ENCODE assay signal across 15 mouse cellular contexts in genomic region chr4:152072655-152073054, GRCm38 (mm10). TPM values are rescaled to one million over a fixed set of nuclear protein-coding genes. Genes with fewer than 3 reads are reported as not detected.
DNase-seq lines count a peak whose midpoint lies in the region; ATAC-seq and TF ChIP-seq lines count a peak whose summit lies in the region.
"Had no signal": no experiment of that assay in that cellular context is flagged by ENCODE, and none has a peak within 500 bp of the region (broad histone marks: within the 10 kb centered on the region; RNA-seq: fewer than 3 reads in every experiment).

No protein-coding gene starts in this region.

- H3K9ac ChIP-seq in heart, embryonic 12.5 days = 0 out of 2 replicates have a peak overlapping the region, but pooled peaks have one; percentile 15
- H3K9ac ChIP-seq in lung, embryonic 14.5 days = no peak overlapping the region
- H3K9ac ChIP-seq in hindbrain, embryonic 15.5 days = no peak overlapping the region
- H3K9ac ChIP-seq: forebrain, postnatal 0 days; heart, embryonic 15.5 days; limb, embryonic 12.5 days had no signal

- no peaks in the 10 kb centered on the region for H3K36me3 ChIP-seq in heart, embryonic 12.5 days
- no peaks in the 10 kb centered on the region for H3K36me3 ChIP-seq in lung, embryonic 14.5 days (ENCODE audit: insufficient read depth)
- no peaks in the 10 kb centered on the region for H3K36me3 ChIP-seq in hindbrain, embryonic 15.5 days
- H3K36me3 ChIP-seq: heart, embryonic 15.5 days; limb, embryonic 12.5 days had no signal

- H3K4me2 ChIP-seq in heart, embryonic 12.5 days = no peak overlapping the region
- H3K4me2 ChIP-seq in lung, embryonic 14.5 days = no peak overlapping the region
- 0 out of 2 replicates have a peak overlapping the region, but pooled peaks have one; percentile 3 for H3K4me2 ChIP-seq in hindbrain, embryonic 15.5 days
- H3K4me2 ChIP-seq: heart, embryonic 15.5 days; limb, embryonic 12.5 days had no signal

- no peak overlapping the region for H3K27ac ChIP-seq in heart, embryonic 12.5 days (ENCODE audit: poor library complexity, severe bottlenecking)
- peak overlapping the region; percentile 24; the same call in 1 of the 2 replicates for H3K27ac ChIP-seq in lung, embryonic 14.5 days (ENCODE audit: low read depth)
- peak overlapping the region; percentile 32 for H3K27ac ChIP-seq in hindbrain, embryonic 15.5 days (replicated peaks)
- H3K27ac ChIP-seq: heart, embryonic 15.5 days; macrophage had no signal

- no peak for TF ChIP-seq CTCF in lung, embryonic 14.5 days (IDR thresholded peaks at IDR 0.05; ENCODE audit: low read depth)

- DNase-seq in heart, adult 18-20 months = no peak
- no peak for DNase-seq in lung, embryonic 14.5 days
- DNase-seq in lung, postnatal 14 days = no peak
- DNase-seq in MN1 (ENCODE audit: low spot score) = peak; percentile 42
- no peak for DNase-seq in left cerebral cortex, postnatal 10 days (ENCODE audit: extremely low spot score in 1 of 2, low spot score in 2 of 2)
- no peak for DNase-seq in cerebellum, adult 18-20 months
- DNase-seq: B cell, adult 2 months; kidney, adult 11 months had no signal

- H3K27me3 ChIP-seq in heart, embryonic 12.5 days (replicated peaks) = 0 out of 2 replicates have a peak, but pooled peaks cover under 1% of the 10 kb centered on the region
- H3K27me3 ChIP-seq in lung, embryonic 14.5 days (ENCODE audit: insufficient read depth, low read length) = no peaks in the 10 kb centered on the region
- H3K27me3 ChIP-seq in hindbrain, embryonic 15.5 days = no peaks in the 10 kb centered on the region
- H3K27me3 ChIP-seq: heart, embryonic 15.5 days; limb, embryonic 12.5 days had no signal

- H3K4me3 ChIP-seq in heart, embryonic 12.5 days = no peak overlapping the region
- no peak overlapping the region for H3K4me3 ChIP-seq in lung, embryonic 14.5 days (ENCODE audit: low read depth, low read length)
- no peak overlapping the region for H3K4me3 ChIP-seq in hindbrain, embryonic 15.5 days
- H3K4me3 ChIP-seq: heart, embryonic 15.5 days; limb, embryonic 12.5 days had no signal

- intact Hi-C loops in left cerebral cortex, postnatal 10 days (cut with DNase I) = no loop called here

- no peaks in the 10 kb centered on the region for H3K9me3 ChIP-seq in heart, embryonic 12.5 days (replicated peaks)
- H3K9me3 ChIP-seq in lung, embryonic 14.5 days (ENCODE audit: low read depth, low read length) = no peaks in the 10 kb centered on the region
- H3K9me3 ChIP-seq in hindbrain, embryonic 15.5 days = no peaks in the 10 kb centered on the region
- H3K9me3 ChIP-seq: heart, embryonic 15.5 days; limb, embryonic 12.5 days had no signal

- peaks cover 20% of the 10 kb centered on the region for H3K4me1 ChIP-seq in heart, embryonic 12.5 days (replicated peaks)
- H3K4me1 ChIP-seq in lung, embryonic 14.5 days (ENCODE audit: insufficient read depth) = peaks cover 6% of the 10 kb centered on the region
- H3K4me1 ChIP-seq in hindbrain, embryonic 15.5 days (replicated peaks) = peaks cover 11% of the 10 kb centered on the region

- no peak for ATAC-seq in heart, embryonic 12.5 days (ENCODE audit: insufficient number of reproducible peaks, low FRiP score)
- 0 out of 2 replicates have a peak, but pooled peaks have one; percentile 15 for ATAC-seq in lung, embryonic 14.5 days (ENCODE audit: insufficient read depth)
- 0 out of 2 replicates have a peak, but pooled peaks have one; percentile 24 for ATAC-seq in hindbrain, embryonic 15.5 days (ENCODE audit: low FRiP score, low read depth)
- ATAC-seq: forebrain, postnatal 0 days had no signal

- 67% methylated on average over 10 of the region's 10 CpGs for WGBS in heart, embryonic 12.5 days
- 58% methylated on average over 10 of the region's 10 CpGs for WGBS in lung, embryonic 14.5 days
- WGBS in hindbrain, embryonic 15.5 days = 58% methylated on average over 10 of the region's 10 CpGs

RNA-seq across cellular contexts. Expression of gene Plekhg5, which starts 0.4 kb away (rescaled TPM):
- 13.6 and 14.1 TPM in 2 replicates for polyA plus RNA-seq in heart, embryonic 12.5 days (2016; fragmentation: Nextera tagmentation; extraction: Ambion mirVana)
- total RNA-seq in heart, adult 18-20 months (2021) = 10 to 100 TPM; 10.9 to 15.9 TPM
- 13.5 and 18.5 TPM in 2 replicates for polyA plus RNA-seq in lung, embryonic 14.5 days (2014; fragmentation: Nextera tagmentation; extraction: Ambion mirVana)
- 11.7 and 13.5 TPM in 2 replicates for polyA plus RNA-seq in hindbrain, embryonic 15.5 days (2015; fragmentation: Nextera tagmentation; extraction: Ambion mirVana)
- 10 to 100 TPM; 43.3 to 46.9 TPM for total RNA-seq in left cerebral cortex, postnatal 10 days (2021)

RNA-seq across cellular contexts. Expression of gene Nol9, which starts 33.5 kb away (rescaled TPM):
- 23.1 and 25.8 TPM in 2 replicates for polyA plus RNA-seq in heart, embryonic 12.5 days (2016; fragmentation: Nextera tagmentation; extraction: Ambion mirVana)
- 10 to 100 TPM; 10.2 to 11.9 TPM for total RNA-seq in heart, adult 18-20 months (2021)
- polyA plus RNA-seq in lung, embryonic 14.5 days (2014; fragmentation: Nextera tagmentation; extraction: Ambion mirVana) = 38.9 and 42.9 TPM in 2 replicates
- polyA plus RNA-seq in hindbrain, embryonic 15.5 days (2015; fragmentation: Nextera tagmentation; extraction: Ambion mirVana) = 24.7 and 27.1 TPM in 2 replicates
- 10 to 100 TPM; 25.3 to 27.7 TPM for total RNA-seq in left cerebral cortex, postnatal 10 days (2021)

RNA-seq across cellular contexts. Expression of gene Tas1r1, which starts 34.3 kb away (rescaled TPM):
- polyA plus RNA-seq in heart, embryonic 12.5 days (2016; fragmentation: Nextera tagmentation; extraction: Ambion mirVana) = 0.06 and 0.13 TPM in 2 replicates
- under 1 TPM; 0.10 to 0.13 TPM for total RNA-seq in heart, adult 18-20 months (2021)
- polyA plus RNA-seq in lung, embryonic 14.5 days (2014; fragmentation: Nextera tagmentation; extraction: Ambion mirVana) = 0.23 and 0.30 TPM in 2 replicates
- polyA plus RNA-seq in hindbrain, embryonic 15.5 days (2015; fragmentation: Nextera tagmentation; extraction: Ambion mirVana) = 1.6 and 1.8 TPM in 2 replicates
- under 1 TPM; 0.43 to 0.54 TPM for total RNA-seq in left cerebral cortex, postnatal 10 days (2021)
- total RNA-seq: adrenal gland, postnatal 36 days had no signal
- polyA plus RNA-seq: macrophage had no signal

RNA-seq across cellular contexts. Expression of gene Tnfrsf25, which starts 43.1 kb away (rescaled TPM):
- polyA plus RNA-seq in heart, embryonic 12.5 days (2016; fragmentation: Nextera tagmentation; extraction: Ambion mirVana) = 0.86 and 1.1 TPM in 2 replicates
- 1 to 10 TPM; 1.4 to 1.6 TPM for total RNA-seq in heart, adult 18-20 months (2021)
- polyA plus RNA-seq in lung, embryonic 14.5 days (2014; fragmentation: Nextera tagmentation; extraction: Ambion mirVana) = 0.75 and 0.77 TPM in 2 replicates
- 0.97 and 1.8 TPM in 2 replicates for polyA plus RNA-seq in hindbrain, embryonic 15.5 days (2015; fragmentation: Nextera tagmentation; extraction: Ambion mirVana)
- 1 to 10 TPM; 3.9 to 4.7 TPM for total RNA-seq in left cerebral cortex, postnatal 10 days (2021)

RNA-seq across cellular contexts. Expression of gene Zbtb48, which starts 45.2 kb away (rescaled TPM):
- polyA plus RNA-seq in heart, embryonic 12.5 days (2016; fragmentation: Nextera tagmentation; extraction: Ambion mirVana) = 13.9 and 15.1 TPM in 2 replicates
- 1 to 10 TPM; 3.4 to 3.6 TPM for total RNA-seq in heart, adult 18-20 months (2021)
- polyA plus RNA-seq in lung, embryonic 14.5 days (2014; fragmentation: Nextera tagmentation; extraction: Ambion mirVana) = 22.7 and 26.8 TPM in 2 replicates
- 18.3 and 18.5 TPM in 2 replicates for polyA plus RNA-seq in hindbrain, embryonic 15.5 days (2015; fragmentation: Nextera tagmentation; extraction: Ambion mirVana)
- 10 to 100 TPM; 11.9 to 14.7 TPM for total RNA-seq in left cerebral cortex, postnatal 10 days (2021)
